Mouse (Mus musculus): ENCODE data around the gene Olfr1246.

- TF ChIP-seq CTCF (IDR thresholded peaks at IDR 0.05; ENCODE audit: extremely low read depth, insufficient read depth, low read length) (no peak), POLR2A (IDR thresholded peaks at IDR 0.05; ENCODE audit: extremely low read depth, insufficient read depth, low read length) (no peak)
Measured at GRCm38 (mm10) chr2:89578347-89578746, 14.6 kb downstream of the Olfr1246 start, which contains the start of gene Olfr1245.

All from cortical plate, adult 2 months (tissue).